Mouse (Mus musculus) stomach, embryonic 16.5 days (tissue): ENCODE results near the gene Cacna1h. TPM values are rescaled to one million over a fixed set of nuclear protein-coding genes. Genes with fewer than 3 reads are reported as not detected.

ENCODE experiments used
- ATAC-seq: fragments of 200-750 bp; cut with Nextera tagmentation; 2 replicates; pipeline ENCODE4 v1.8.0; 2017; ENCODE audit warnings: moderate number of reproducible peaks, moderate TSS enrichment; ENCODE audit not compliant: insufficient read depth, low FRiP score
- H3K27ac ChIP-seq: fragments of 300-500 bp; sonication (generic); 2 replicates; pipeline ENCODE4 v1.5.1; 2014; ENCODE audit warnings: low read length
- H3K27me3 ChIP-seq: fragments of 300-500 bp; sonication (generic); 2 replicates; pipeline ENCODE4 v1.6.1; 2014; ENCODE audit warnings: low read length, control low read depth, mixed read lengths; ENCODE audit not compliant: control insufficient read depth, insufficient read depth
- H3K36me3 ChIP-seq: fragments of 300-500 bp; sonication (generic); 2 replicates; pipeline ENCODE4 v1.6.1; 2014; ENCODE audit warnings: low read length; ENCODE audit not compliant: control insufficient read depth, insufficient read depth
- H3K4me1 ChIP-seq: fragments of 300-500 bp; sonication (generic); 2 replicates; pipeline ENCODE4 v1.6.1; 2014; ENCODE audit warnings: low read length, control low read depth, mixed read lengths; ENCODE audit not compliant: control insufficient read depth, insufficient read depth
- H3K4me2 ChIP-seq: fragments of 300-500 bp; sonication (generic); 2 replicates; pipeline ENCODE4 v1.6.1; 2014; ENCODE audit warnings: low read depth, low read length, mixed read lengths
- H3K4me3 ChIP-seq: fragments of 300-500 bp; sonication (generic); replicated peaks from 2 replicates; pipeline ENCODE4 v1.5.1; 2014; ENCODE audit warnings: mild to moderate bottlenecking, low read length
- H3K9ac ChIP-seq: fragments of 300-500 bp; sonication (generic); 2 replicates; pipeline ENCODE4 v1.6.1; 2014; ENCODE audit warnings: low read length
- H3K9me3 ChIP-seq: fragments of 300-500 bp; sonication (generic); replicated peaks from 2 replicates; pipeline ENCODE4 v1.6.1; 2016; ENCODE audit warnings: low read length, control low read depth; ENCODE audit not compliant: control insufficient read depth
- WGBS: fragments of 180-500 bp; shearing (Covaris S2); extraction: QIAGEN DNeasy Blood & Tissue Kit; methylation state at CpG from one replicate; pipeline ENCODE4 v1.1.7; 2014; 5-methylcytosine and 5-hydroxymethylcytosine counted together
- polyA plus RNA-seq: library from polyadenylated mRNA; unstranded; fragments of >200 nt; fragmentation: Nextera tagmentation; extraction: Ambion mirVana; gene quantifications from 2 replicates; pipeline ENCODE4 v1.2.1, GENCODE M21; 2015

The Cacna1h gene
- polyA plus RNA-seq, 1 experiment from 2014 or later, result 2.9 TPM

DNA sequence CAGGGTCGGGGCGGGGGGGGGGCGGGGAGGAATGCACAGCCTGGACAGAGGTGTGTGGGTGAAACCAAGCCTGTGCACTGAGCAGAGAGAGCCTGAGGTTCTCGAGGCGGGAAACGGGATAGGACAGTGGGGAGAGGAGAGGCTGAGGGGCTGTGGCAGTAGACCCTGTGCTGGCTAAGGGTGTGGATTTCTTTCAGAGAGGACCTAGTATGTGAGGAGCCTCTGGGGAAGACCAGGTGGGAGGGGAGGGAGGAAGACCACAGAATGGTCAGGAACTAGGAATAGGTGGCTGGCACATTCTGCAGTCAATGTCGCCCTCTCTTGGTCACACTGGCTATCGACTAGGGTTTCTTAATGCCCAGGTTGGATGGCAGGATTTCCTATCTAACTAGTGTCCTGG, 36.2 kb upstream of the Cacna1h start:
- no peak overlapping the region for H3K4me2 ChIP-seq
- H3K27me3 ChIP-seq, result peaks cover 13% of the 10 kb centered on the region; the same call in 1 of the 2 replicates
- H3K27ac ChIP-seq, result no peak overlapping the region
- ATAC-seq, result no peak
- H3K9me3 ChIP-seq, result no peaks in the 10 kb centered on the region
- no peaks in the 10 kb centered on the region for H3K4me1 ChIP-seq
- no peak overlapping the region for H3K4me3 ChIP-seq
- H3K9ac ChIP-seq, result no peak overlapping the region
- H3K36me3 ChIP-seq, result no peaks in the 10 kb centered on the region
- WGBS, result 18% methylated on average over 8 of the region's 8 CpGs

DNA sequence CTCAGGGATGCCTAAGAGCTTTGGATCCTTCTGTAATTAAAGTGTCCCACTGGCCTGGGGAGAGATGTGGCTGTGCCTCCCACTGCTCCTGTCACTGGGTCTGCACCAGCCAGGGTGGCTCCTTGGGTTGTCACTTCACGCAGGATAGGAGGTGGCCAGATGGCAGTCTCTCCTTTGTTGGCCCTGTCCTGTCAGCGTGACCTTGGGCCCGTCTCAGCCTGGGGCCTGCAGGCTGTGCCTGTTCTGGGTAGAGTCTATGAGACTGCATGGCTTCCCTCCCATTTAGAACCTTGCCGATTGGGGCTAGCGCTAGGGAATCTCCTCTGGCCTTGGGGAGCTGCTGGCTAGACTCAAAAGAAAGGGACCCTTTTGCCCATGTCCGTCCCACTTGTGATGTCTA, 34.7 kb upstream of the Cacna1h start:
- Histone ChIP-seq H3K9me3 (no peaks in the 10 kb centered on the region), H3K27ac (no peak overlapping the region), H3K4me1 (0 out of 2 replicates have a peak, but pooled peaks cover 4% of the 10 kb centered on the region), H3K4me2 (no peak overlapping the region), H3K36me3 (no peaks in the 10 kb centered on the region), H3K4me3 (no peak overlapping the region), H3K27me3 (peaks cover 8% of the 10 kb centered on the region; the same call in 1 of the 2 replicates), H3K9ac (no peak overlapping the region)
- WGBS, result 64% methylated on average over 6 of the region's 6 CpGs
- no peak for ATAC-seq

DNA sequence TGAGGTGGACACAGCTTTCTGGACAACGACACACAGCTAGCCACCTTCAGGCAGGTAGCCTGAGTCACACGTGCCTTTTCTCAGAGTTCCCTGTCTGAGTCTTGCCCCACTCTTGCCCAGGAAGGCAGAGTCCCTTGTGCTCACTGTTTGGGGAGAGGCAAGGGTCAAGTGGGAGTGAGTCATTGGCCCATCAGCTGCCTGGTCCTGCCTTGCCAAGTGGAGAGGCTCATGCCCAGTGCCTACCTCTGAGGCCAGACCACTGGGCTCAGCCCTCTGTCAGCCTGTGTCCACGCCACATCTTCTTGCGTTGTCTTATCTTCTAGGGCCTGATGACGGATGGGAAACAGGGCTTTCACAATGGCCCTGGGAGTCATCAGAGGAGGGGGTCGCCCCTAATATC, 34.2 kb upstream of the Cacna1h start:
- Histone ChIP-seq H3K27ac (no peak overlapping the region), H3K9ac (no peak overlapping the region), H3K4me2 (no peak overlapping the region), H3K4me1 (peaks cover 8% of the 10 kb centered on the region; the same call in 1 of the 2 replicates), H3K27me3 (peaks cover 3% of the 10 kb centered on the region; the same call in 1 of the 2 replicates), H3K4me3 (no peak overlapping the region), H3K36me3 (no peaks in the 10 kb centered on the region), H3K9me3 (no peaks in the 10 kb centered on the region)
- no peak for ATAC-seq
- WGBS, result 65% methylated on average over 6 of the region's 6 CpGs

DNA sequence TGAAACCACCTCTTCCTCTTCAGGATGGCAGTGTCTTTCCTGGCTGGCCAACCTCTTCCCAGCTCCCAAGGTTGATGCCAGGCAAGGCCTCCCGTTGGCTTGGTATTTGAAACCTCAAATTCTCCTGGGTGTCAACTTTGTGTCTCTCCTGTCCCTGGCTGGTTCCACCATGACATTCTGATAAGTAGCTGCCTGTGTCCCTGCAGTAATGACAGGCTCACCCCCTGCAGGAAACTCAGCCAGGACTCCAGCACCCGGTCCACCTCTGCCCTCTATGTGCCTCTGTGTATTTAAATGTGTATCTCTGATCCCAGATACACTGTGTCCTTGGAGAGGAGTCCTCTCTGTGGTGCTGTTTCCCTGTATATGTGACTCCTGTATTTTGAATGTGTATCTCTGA, 32.7 kb upstream of the Cacna1h start:
- Histone ChIP-seq H3K4me2 (no peak overlapping the region), H3K9ac (no peak overlapping the region), H3K4me3 (no peak overlapping the region), H3K27ac (no peak overlapping the region), H3K4me1 (peaks cover 16% of the 10 kb centered on the region), H3K9me3 (no peaks in the 10 kb centered on the region), H3K36me3 (no peaks in the 10 kb centered on the region), H3K27me3 (no peaks in the 10 kb centered on the region)
- 73% methylated on average over 2 of the region's 2 CpGs for WGBS
- no peak for ATAC-seq

DNA sequence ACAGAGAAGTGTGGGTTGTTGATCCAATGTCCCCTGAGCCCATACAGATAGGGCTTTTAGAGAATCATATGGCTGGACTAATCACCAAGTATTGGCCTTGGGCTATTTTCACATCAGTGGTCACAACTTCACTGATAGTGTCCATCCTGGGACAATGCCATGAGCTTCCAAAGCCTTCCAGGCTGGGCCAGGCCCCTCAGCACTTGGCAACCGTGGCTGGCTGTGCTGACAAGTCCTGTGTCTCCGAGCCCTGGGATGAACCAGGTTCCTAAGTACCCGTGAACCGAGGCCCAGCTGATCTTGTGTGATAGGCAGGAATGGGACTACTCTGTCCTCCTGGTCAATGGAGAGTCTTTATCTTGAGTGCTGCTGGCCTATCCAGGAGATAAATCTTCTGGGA, 30.5 kb upstream of the Cacna1h start:
- WGBS, result 79% methylated on average over 4 of the region's 4 CpGs
- H3K9me3 ChIP-seq, result no peaks in the 10 kb centered on the region
- no peak for ATAC-seq
- no peaks in the 10 kb centered on the region for H3K36me3 ChIP-seq
- no peak overlapping the region for H3K9ac ChIP-seq
- H3K27me3 ChIP-seq, result no peaks in the 10 kb centered on the region
- no peak overlapping the region for H3K4me2 ChIP-seq
- H3K27ac ChIP-seq, result no peak overlapping the region
- no peak overlapping the region for H3K4me3 ChIP-seq
- peaks cover 16% of the 10 kb centered on the region for H3K4me1 ChIP-seq

DNA sequence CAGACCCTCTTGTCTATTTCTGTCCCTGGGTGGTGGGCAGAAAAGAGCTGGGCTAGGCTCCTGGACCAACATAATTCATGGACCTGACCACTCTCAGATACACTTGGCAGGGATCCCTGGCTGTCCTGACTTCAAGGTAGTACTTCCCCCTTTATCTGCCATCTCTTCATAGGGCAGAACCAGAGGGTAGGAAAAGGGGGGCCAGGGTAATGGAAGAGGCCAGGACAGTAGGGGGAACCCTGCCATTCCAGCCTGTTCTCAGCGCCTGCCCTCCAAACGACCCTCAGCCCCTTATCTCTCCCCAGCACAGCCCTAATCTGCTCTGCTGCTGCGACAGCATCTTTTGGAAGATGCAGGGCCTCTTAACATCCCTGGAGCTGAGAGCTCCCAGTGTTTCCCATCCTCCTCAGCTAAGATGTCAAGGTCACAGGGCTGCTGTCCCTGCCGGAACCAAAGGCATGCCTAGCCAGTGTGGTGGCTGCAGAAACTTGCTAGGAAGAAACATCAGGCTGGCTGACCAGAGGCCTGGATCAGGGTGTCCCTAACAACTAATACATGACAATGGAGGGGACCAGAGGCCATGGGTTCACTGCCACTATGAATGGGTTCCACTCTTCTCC, 29.9 kb upstream of the Cacna1h start:
- Histone ChIP-seq H3K27me3 (no peaks in the 10 kb centered on the region), H3K9ac (no peak overlapping the region), H3K4me3 (no peak overlapping the region), H3K27ac (no peak overlapping the region; the same call in 1 of the 2 replicates), H3K4me1 (peaks cover 16% of the 10 kb centered on the region), H3K36me3 (no peaks in the 10 kb centered on the region), H3K4me2 (no peak overlapping the region), H3K9me3 (no peaks in the 10 kb centered on the region)
- whole genome bisulfite sequencing, result 34% methylated on average over 4 of the region's 4 CpGs
- no peak for ATAC-seq

DNA sequence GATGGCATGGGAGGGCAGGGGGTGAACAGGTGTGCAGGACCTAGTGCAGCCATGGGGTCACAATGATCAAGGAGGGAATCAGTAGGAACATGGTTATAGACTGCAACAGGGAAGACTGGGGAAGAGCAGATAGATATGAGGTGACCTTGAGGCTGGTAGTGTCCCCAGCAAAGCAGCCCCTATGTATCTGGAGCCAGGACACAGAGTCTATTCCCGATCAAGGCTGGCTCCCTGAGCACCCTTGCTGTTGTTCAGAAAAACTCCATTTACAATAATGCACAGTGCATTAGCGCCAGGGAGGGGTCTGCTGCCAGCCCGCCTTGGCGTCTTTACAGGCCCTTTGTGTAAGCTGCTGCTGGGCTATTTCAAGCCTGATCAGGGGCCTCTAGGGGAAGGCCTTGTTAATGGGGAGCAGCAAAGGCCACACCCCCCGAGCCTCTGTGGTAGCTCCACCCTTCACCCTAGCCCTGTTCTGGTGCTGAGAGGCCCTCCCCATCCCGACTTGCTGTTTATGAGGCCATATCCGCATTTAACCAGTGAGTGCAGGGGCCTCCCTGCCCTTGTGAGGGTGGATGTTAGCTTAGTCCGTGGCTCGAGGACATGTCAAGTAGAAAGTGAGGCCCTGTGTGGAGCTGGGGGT, 28.8 kb upstream of the Cacna1h start:
- Histone ChIP-seq H3K4me3 (no peak overlapping the region), H3K36me3 (no peaks in the 10 kb centered on the region), H3K9me3 (no peaks in the 10 kb centered on the region), H3K27ac (peak overlapping the region; percentile 64), H3K27me3 (no peaks in the 10 kb centered on the region), H3K4me1 (peaks cover 16% of the 10 kb centered on the region), H3K9ac (peak overlapping the region; percentile 37), H3K4me2 (0 out of 2 replicates have a peak overlapping the region, but pooled peaks have one; percentile 1)
- ATAC-seq, result peak; percentile 93
- WGBS, result 18% methylated on average over 9 of the region's 9 CpGs

DNA sequence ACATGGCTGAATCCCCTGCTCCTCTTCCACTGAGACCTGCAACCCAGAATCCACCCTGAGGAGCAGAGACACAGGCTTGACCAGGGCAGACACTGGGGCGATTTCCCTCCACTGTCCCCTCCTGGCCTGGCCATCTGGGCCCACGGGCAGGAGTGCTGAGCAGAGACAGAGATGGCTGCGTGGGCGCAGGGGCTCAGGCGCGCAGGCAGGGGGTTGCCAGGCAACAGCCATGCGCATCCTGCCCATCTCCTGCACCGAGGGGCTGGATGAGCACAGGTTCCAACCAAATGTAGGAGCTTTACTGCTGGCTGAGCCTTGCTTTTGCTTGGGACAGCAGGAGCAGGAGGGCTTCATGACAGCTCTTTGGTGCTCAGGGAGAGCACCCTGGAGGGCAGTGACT, 23.0 kb upstream of the Cacna1h start:
- ATAC-seq, result no peak
- H3K4me1 ChIP-seq, result no peaks in the 10 kb centered on the region
- no peaks in the 10 kb centered on the region for H3K9me3 ChIP-seq
- H3K27ac ChIP-seq, result no peak overlapping the region
- no peak overlapping the region for H3K4me2 ChIP-seq
- no peak overlapping the region for H3K4me3 ChIP-seq
- no peaks in the 10 kb centered on the region for H3K36me3 ChIP-seq
- H3K27me3 ChIP-seq, result no peaks in the 10 kb centered on the region
- no peak overlapping the region for H3K9ac ChIP-seq
- 52% methylated on average over 8 of the region's 8 CpGs for WGBS

DNA sequence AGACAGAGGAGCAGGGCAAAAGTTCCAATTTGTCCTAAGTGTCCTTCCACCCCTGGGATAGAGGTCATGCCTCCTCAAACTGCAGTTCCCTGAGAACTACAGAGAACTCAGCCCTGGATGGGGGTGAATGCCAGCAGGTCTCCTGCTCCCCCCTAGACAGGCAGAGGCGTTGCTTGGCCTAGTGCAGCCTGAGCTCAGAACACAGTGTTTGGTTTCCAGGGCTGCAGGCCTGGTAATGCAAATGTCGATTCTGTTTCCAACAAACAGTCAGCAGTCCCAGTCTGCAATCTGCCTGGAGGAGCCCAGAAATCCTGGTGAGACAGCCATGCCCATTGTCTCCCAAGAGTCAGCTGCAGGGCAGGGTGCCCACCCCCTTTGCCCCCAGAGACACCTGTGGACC, 20.7 kb upstream of the Cacna1h start, which contains the start of gene Tekt4:
TSS of gene Tekt4 (plus strand) at position 344 of the 400 bp plus-strand sequence.
- WGBS, result 21% methylated on average over 2 of the region's 2 CpGs
- Histone ChIP-seq H3K36me3 (no peaks in the 10 kb centered on the region), H3K4me1 (no peaks in the 10 kb centered on the region), H3K4me2 (no peak within 1 kb of the TSS), H3K27ac (no peak within 1 kb of the TSS), H3K9ac (no peak within 1 kb of the TSS), H3K27me3 (no peaks in the 10 kb centered on the region), H3K4me3 (no peak within 1 kb of the TSS), H3K9me3 (no peaks in the 10 kb centered on the region)
- no peak for ATAC-seq
